Mouse (Mus musculus) heart, adult 2 months (tissue): ENCODE measurements around the gene Rgs9bp.

Experiments used
- CTCF ChIP-seq: fragments of 200-600 bp; IDR thresholded peaks from 2 replicates; pipeline ENCODE4 v1.8.1; 2022; ENCODE audit warnings: antibody characterized with exemption, mild to moderate bottlenecking, moderate library complexity
- EP300 ChIP-seq: fragments of 200-500 bp; IDR thresholded peaks from 2 replicates; pipeline ENCODE4 v1.6.1; 2011; ENCODE audit warnings: low read depth, low read length, control low read depth; ENCODE audit not compliant: insufficient read depth
- POLR2A ChIP-seq: fragments of 200-500 bp; IDR thresholded peaks from 2 replicates; pipeline ENCODE4 v1.6.1; 2011; ENCODE audit warnings: mild to moderate bottlenecking, low read depth, low read length, control low read depth; ENCODE audit not compliant: insufficient read depth

- TF ChIP-seq CTCF (no peak), POLR2A (no peak), EP300 (no peak)
These were observed 32.1 kb upstream of the Rgs9bp start for GRCm38 (mm10) chr7:35617513-35617912.
